In the genomic region with DNA sequence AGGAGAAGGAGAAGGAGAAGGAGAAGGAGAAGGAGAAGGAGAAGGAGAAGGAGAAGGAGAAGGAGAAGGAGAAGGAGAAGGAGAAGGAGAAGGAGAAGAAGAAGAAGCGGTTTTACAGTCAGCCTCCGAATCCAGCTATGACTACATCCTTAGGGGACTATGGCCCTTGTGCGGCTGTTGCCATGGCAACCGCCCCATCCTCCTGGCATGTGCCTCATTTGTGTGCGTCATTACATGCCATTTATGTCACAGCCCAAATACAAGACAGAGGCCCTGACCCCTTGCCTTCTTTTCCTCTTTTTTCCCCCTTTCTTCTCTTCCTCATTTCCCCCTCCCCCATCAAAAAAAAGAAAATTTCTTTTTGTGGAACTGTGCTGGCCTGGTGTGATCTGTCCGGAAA, we compare ENCODE assay signal across 13 mouse cellular contexts. TPM values are rescaled to one million over a fixed set of nuclear protein-coding genes. Genes with fewer than 3 reads are reported as not detected.
DNase-seq lines count a peak whose midpoint lies in the region; ATAC-seq and TF ChIP-seq lines count a peak whose summit lies in the region.
"Had no signal": no experiment of that assay in that cellular context is flagged by ENCODE, and none has a peak within 500 bp of the region (broad histone marks: within the 10 kb centered on the region; RNA-seq: fewer than 3 reads in every experiment).

No protein-coding gene starts in this region.

- H3K4me3 ChIP-seq in midbrain, embryonic 10.5 days, result no peak overlapping the region
- H3K4me3 ChIP-seq in midbrain, embryonic 16.5 days (ENCODE audit: low read depth, low read length), result no peak overlapping the region
- no peak overlapping the region for H3K4me3 ChIP-seq in embryonic facial prominence, embryonic 11.5 days (ENCODE audit: low read depth, low read length)
- no peak overlapping the region for H3K4me3 ChIP-seq in olfactory bulb, adult 2 months (ENCODE audit: insufficient read depth, low read depth, low read length)
- H3K4me3 ChIP-seq: gastrocnemius, adult 2 months; lung, embryonic 15.5 days; neural tube, embryonic 12.5 days had no signal

- H3K9ac ChIP-seq in midbrain, embryonic 16.5 days (ENCODE audit: low read depth, low read length), result no peak overlapping the region
- no peak overlapping the region for H3K9ac ChIP-seq in embryonic facial prominence, embryonic 11.5 days (replicated peaks; ENCODE audit: low read length)
- H3K9ac ChIP-seq: lung, embryonic 15.5 days; neural tube, embryonic 12.5 days had no signal

- peaks cover 27% of the 10 kb centered on the region for H3K4me1 ChIP-seq in midbrain, embryonic 10.5 days
- H3K4me1 ChIP-seq in midbrain, embryonic 16.5 days (ENCODE audit: control insufficient read depth, insufficient read depth, low read length), result peaks cover 21% of the 10 kb centered on the region
- no peaks in the 10 kb centered on the region for H3K4me1 ChIP-seq in embryonic facial prominence, embryonic 11.5 days (ENCODE audit: control insufficient read depth, insufficient read depth, low read length)
- peaks cover 26% of the 10 kb centered on the region for H3K4me1 ChIP-seq in olfactory bulb, adult 2 months (ENCODE audit: control insufficient read depth, insufficient read depth, low read length)

- peak; percentile 59 to 63 for DNase-seq in cerebellum, postnatal 10 days
- DNase-seq in cerebellum, adult 18-20 months, result no peak
- peak; percentile 53 for DNase-seq in midbrain, embryonic 10.5 days (ENCODE audit: low spot score)
- DNase-seq in embryonic facial prominence, embryonic 11.5 days (ENCODE audit: low spot score), result peak; percentile 64
- no peak for DNase-seq in spleen, adult 12 weeks (ENCODE audit: low spot score)
- no peak for DNase-seq in B cell, adult 2 months
- DNase-seq: gastrocnemius, adult 2 months; heart, postnatal 10 days had no signal

- H3K27me3 ChIP-seq in midbrain, embryonic 10.5 days (ENCODE audit: low read depth, poor library complexity, severe bottlenecking), result peaks cover 5% of the 10 kb centered on the region; the same call in 1 of the 2 replicates
- no peaks in the 10 kb centered on the region for H3K27me3 ChIP-seq in midbrain, embryonic 16.5 days (ENCODE audit: control insufficient read depth, insufficient read depth, low read depth, low read length)
- H3K27me3 ChIP-seq in embryonic facial prominence, embryonic 11.5 days (ENCODE audit: control insufficient read depth, insufficient read depth, low read length), result no peaks in the 10 kb centered on the region
- H3K27me3 ChIP-seq: lung, embryonic 15.5 days had no signal

- no peaks in the 10 kb centered on the region for H3K9me3 ChIP-seq in midbrain, embryonic 10.5 days (replicated peaks)
- H3K9me3 ChIP-seq in midbrain, embryonic 16.5 days (replicated peaks; ENCODE audit: control insufficient read depth, low read length, poor library complexity, severe bottlenecking), result no peaks in the 10 kb centered on the region
- H3K9me3 ChIP-seq in embryonic facial prominence, embryonic 11.5 days (replicated peaks; ENCODE audit: control insufficient read depth, low read length), result no peaks in the 10 kb centered on the region
- H3K9me3 ChIP-seq: lung, embryonic 15.5 days; neural tube, embryonic 12.5 days had no signal

- ATAC-seq in midbrain, embryonic 16.5 days, result no peak
- no peak for ATAC-seq in embryonic facial prominence, embryonic 11.5 days (replicated peaks; ENCODE audit: insufficient number of reproducible peaks, low FRiP score, low TSS enrichment, low read depth)

- 57% methylated on average over 6 of the region's 6 CpGs for WGBS in midbrain, embryonic 10.5 days
- 28% methylated on average over 6 of the region's 6 CpGs for WGBS in midbrain, embryonic 16.5 days
- WGBS in embryonic facial prominence, embryonic 11.5 days, result 65% methylated on average over 6 of the region's 6 CpGs
- WGBS in olfactory bulb, adult 2 months, result 28% methylated on average over 6 of the region's 6 CpGs

- no peak overlapping the region for H3K4me2 ChIP-seq in midbrain, embryonic 16.5 days (ENCODE audit: low read length)
- no peak overlapping the region for H3K4me2 ChIP-seq in embryonic facial prominence, embryonic 11.5 days (ENCODE audit: low read depth, low read length)
- H3K4me2 ChIP-seq: lung, embryonic 15.5 days; neural tube, embryonic 12.5 days had no signal

- H3K36me3 ChIP-seq in midbrain, embryonic 10.5 days, result no peaks in the 10 kb centered on the region
- H3K36me3 ChIP-seq in midbrain, embryonic 16.5 days (ENCODE audit: control insufficient read depth, insufficient read depth, low read length), result no peaks in the 10 kb centered on the region
- no peaks in the 10 kb centered on the region for H3K36me3 ChIP-seq in embryonic facial prominence, embryonic 11.5 days (replicated peaks; ENCODE audit: control insufficient read depth, insufficient read depth, low read depth, low read length)
- H3K36me3 ChIP-seq: lung, embryonic 15.5 days; neural tube, embryonic 12.5 days had no signal

- TF ChIP-seq POLR2A in olfactory bulb, adult 2 months (IDR thresholded peaks at IDR 0.05; ENCODE audit: insufficient read depth, low read depth, low read length), result no peak

- TF ChIP-seq CTCF in olfactory bulb, adult 2 months (IDR thresholded peaks at IDR 0.05; ENCODE audit: insufficient read depth, low read depth, low read length), result no peak

- no peak overlapping the region for H3K27ac ChIP-seq in midbrain, embryonic 10.5 days (replicated peaks)
- H3K27ac ChIP-seq in midbrain, embryonic 16.5 days (ENCODE audit: low read length), result no peak overlapping the region
- H3K27ac ChIP-seq in embryonic facial prominence, embryonic 11.5 days (replicated peaks; ENCODE audit: low read depth, low read length), result no peak overlapping the region
- H3K27ac ChIP-seq in olfactory bulb, adult 2 months (ENCODE audit: insufficient read depth, low read depth, low read length), result peak overlapping the region; percentile 30; the same call in 1 of the 2 replicates
- H3K27ac ChIP-seq: gastrocnemius, adult 2 months; kidney, postnatal 0 days; lung, embryonic 15.5 days; neural tube, embryonic 12.5 days had no signal

RNA-seq across cellular contexts. Expression of a gene that starts 9.2 kb away (rescaled TPM):
- polyA plus RNA-seq in midbrain, embryonic 10.5 days (2016; fragmentation: Nextera tagmentation; extraction: Ambion mirVana), result 15.3 and 17.2 TPM in 2 replicates
- polyA plus RNA-seq in midbrain, embryonic 16.5 days (2015; fragmentation: Nextera tagmentation; extraction: Ambion mirVana), result 14.1 and 15.7 TPM in 2 replicates
- 26.7 and 29.7 TPM in 2 replicates for polyA plus RNA-seq in embryonic facial prominence, embryonic 11.5 days (2014; fragmentation: Nextera tagmentation; extraction: Ambion mirVana)
- not detected in 2 replicates for polyA plus RNA-seq in olfactory bulb, adult 2 months (2012; ENCODE audit: insufficient read depth, insufficient read length, low replicate concordance, missing spikeins)

RNA-seq across cellular contexts. Expression of a gene that starts 9.8 kb away (rescaled TPM):
- 0.67 and 1.1 TPM in 2 replicates for polyA plus RNA-seq in midbrain, embryonic 10.5 days (2016; fragmentation: Nextera tagmentation; extraction: Ambion mirVana)
- 0.89 and 0.99 TPM in 2 replicates for polyA plus RNA-seq in midbrain, embryonic 16.5 days (2015; fragmentation: Nextera tagmentation; extraction: Ambion mirVana)
- polyA plus RNA-seq in embryonic facial prominence, embryonic 11.5 days (2014; fragmentation: Nextera tagmentation; extraction: Ambion mirVana), result 0.47 and 0.94 TPM in 2 replicates
- not detected in 2 replicates for polyA plus RNA-seq in olfactory bulb, adult 2 months (2012; ENCODE audit: insufficient read depth, insufficient read length, low replicate concordance, missing spikeins)

RNA-seq across cellular contexts. Expression of a gene that starts 38.1 kb away (rescaled TPM):
- polyA plus RNA-seq in midbrain, embryonic 10.5 days (2016; fragmentation: Nextera tagmentation; extraction: Ambion mirVana), result 10.2 and 10.7 TPM in 2 replicates
- polyA plus RNA-seq in midbrain, embryonic 16.5 days (2015; fragmentation: Nextera tagmentation; extraction: Ambion mirVana), result 9.4 and 9.6 TPM in 2 replicates
- 7.3 and 12.7 TPM in 2 replicates for polyA plus RNA-seq in embryonic facial prominence, embryonic 11.5 days (2014; fragmentation: Nextera tagmentation; extraction: Ambion mirVana)
- not detected in 2 replicates for polyA plus RNA-seq in olfactory bulb, adult 2 months (2012; ENCODE audit: insufficient read depth, insufficient read length, low replicate concordance, missing spikeins)

RNA-seq across cellular contexts. Expression of a gene that starts 47.8 kb away (rescaled TPM):
- polyA plus RNA-seq in midbrain, embryonic 10.5 days (2016; fragmentation: Nextera tagmentation; extraction: Ambion mirVana), result 295 and 331 TPM in 2 replicates
- 365 and 425 TPM in 2 replicates for polyA plus RNA-seq in midbrain, embryonic 16.5 days (2015; fragmentation: Nextera tagmentation; extraction: Ambion mirVana)
- 498 and 533 TPM in 2 replicates for polyA plus RNA-seq in embryonic facial prominence, embryonic 11.5 days (2014; fragmentation: Nextera tagmentation; extraction: Ambion mirVana)
- polyA plus RNA-seq in olfactory bulb, adult 2 months (2012; ENCODE audit: insufficient read depth, insufficient read length, low replicate concordance, missing spikeins), result 601 and 983 TPM in 2 replicates

RNA-seq across cellular contexts. Expression of a gene that starts 47.8 kb away (rescaled TPM):
- polyA plus RNA-seq in midbrain, embryonic 10.5 days (2016; fragmentation: Nextera tagmentation; extraction: Ambion mirVana), result 18.0 and 19.1 TPM in 2 replicates
- polyA plus RNA-seq in midbrain, embryonic 16.5 days (2015; fragmentation: Nextera tagmentation; extraction: Ambion mirVana), result 16.2 and 17.8 TPM in 2 replicates
- 21.1 and 22.6 TPM in 2 replicates for polyA plus RNA-seq in embryonic facial prominence, embryonic 11.5 days (2014; fragmentation: Nextera tagmentation; extraction: Ambion mirVana)
- not detected in 2 replicates for polyA plus RNA-seq in olfactory bulb, adult 2 months (2012; ENCODE audit: insufficient read depth, insufficient read length, low replicate concordance, missing spikeins)

Comparison
In these comparisons a context has a peak if more than half of its experiments do, and no peak if none do; other contexts are left out.
1. DNase-seq: peak in cerebellum, postnatal 10 days (2 of 2), midbrain, embryonic 10.5 days (single experiment) and embryonic facial prominence, embryonic 11.5 days (single experiment); none in cerebellum, adult 18-20 months (0 of 2), spleen, adult 12 weeks (single experiment) and B cell, adult 2 months (0 of 2).